Mouse (Mus musculus) limb, embryonic 11.5 days (tissue): ENCODE data around the gene Eif3k. TPM values are rescaled to one million over a fixed set of nuclear protein-coding genes. Genes with fewer than 3 reads are reported as not detected.

Experiments
- ATAC-seq: fragments of 200-750 bp; cut with Nextera tagmentation; 2 replicates; pipeline ENCODE4 v1.8.0; 2017; ENCODE audit warnings: low read depth; ENCODE audit not compliant: insufficient number of reproducible peaks, low FRiP score, low TSS enrichment
- DNase-seq: peaks from one replicate; pipeline ENCODE4 v3.0.0-alpha.2; 2015; ENCODE audit warnings: low spot score
- H3K27ac ChIP-seq: fragments of 300-500 bp; sonication (generic); replicated peaks from 2 replicates; pipeline ENCODE4 v1.5.1; 2014; ENCODE audit warnings: low read depth, mild to moderate bottlenecking, low read length
- H3K27me3 ChIP-seq: fragments of 300-500 bp; sonication (generic); 2 replicates; pipeline ENCODE4 v1.6.1; 2014; ENCODE audit warnings: mild to moderate bottlenecking, low read length, mixed read lengths; ENCODE audit not compliant: control insufficient read depth, insufficient read depth
- H3K36me3 ChIP-seq: fragments of 300-500 bp; sonication (generic); 2 replicates; pipeline ENCODE4 v1.6.1; 2014; ENCODE audit warnings: mild to moderate bottlenecking, low read length, moderate library complexity, mixed read lengths; ENCODE audit not compliant: control insufficient read depth, insufficient read depth
- H3K4me1 ChIP-seq: fragments of 300-500 bp; sonication (generic); 2 replicates; pipeline ENCODE4 v1.6.1; 2014; ENCODE audit warnings: low read length, mixed read lengths; ENCODE audit not compliant: control insufficient read depth, insufficient read depth
- H3K4me2 ChIP-seq: fragments of 300-500 bp; sonication (generic); 2 replicates; pipeline ENCODE4 v1.6.1; 2014; ENCODE audit warnings: low read depth, mild to moderate bottlenecking, moderate library complexity; ENCODE audit not compliant: severe bottlenecking
- H3K4me3 ChIP-seq: fragments of 300-500 bp; sonication (generic); 2 replicates; pipeline ENCODE4 v1.5.1; 2014; ENCODE audit warnings: low read depth, low read length
- H3K9ac ChIP-seq: fragments of 300-500 bp; sonication (generic); 2 replicates; pipeline ENCODE4 v1.6.1; 2014; ENCODE audit warnings: mild to moderate bottlenecking, low read length
- H3K9me3 ChIP-seq: fragments of 300-500 bp; sonication (generic); 2 replicates; pipeline ENCODE4 v1.6.1; 2016; ENCODE audit warnings: low read length; ENCODE audit not compliant: control insufficient read depth
- WGBS: fragments of 180-500 bp; shearing (Covaris S2); extraction: QIAGEN DNeasy Blood & Tissue Kit; methylation state at CpG from one replicate; pipeline ENCODE4 v1.1.7; 2014; 5-methylcytosine and 5-hydroxymethylcytosine counted together
- polyA plus RNA-seq: library from polyadenylated mRNA; unstranded; fragments of >200 nt; fragmentation: Nextera tagmentation; extraction: Ambion mirVana; gene quantifications from 2 replicates; pipeline ENCODE4 v1.2.1, GENCODE M21; 2014

Gene Eif3k
- polyA plus RNA-seq, 1 experiment from 2014 or later: 476 TPM

- H3K9ac ChIP-seq: 0 out of 2 replicates have a peak overlapping the region, but pooled peaks have one; percentile 12
- H3K4me3 ChIP-seq: no peak overlapping the region
- ATAC-seq: 0 out of 2 replicates have a peak, but pooled peaks have one; percentile 48
These were observed 27.9 kb downstream of the Eif3k start for GRCm38 (mm10) chr7:28953476-28954376.

GRCm38 (mm10) chr7:28952786-28953185, 28.9 kb downstream of the Eif3k start:
- no peaks in the 10 kb centered on the region for H3K9me3 ChIP-seq
- no peak overlapping the region for H3K9ac ChIP-seq
- no peak for ATAC-seq
- no peaks in the 10 kb centered on the region for H3K36me3 ChIP-seq
- no peak overlapping the region; the same call in 1 of the 2 replicates for H3K27ac ChIP-seq
- no peak overlapping the region for H3K4me3 ChIP-seq
- H3K27me3 ChIP-seq: no peaks in the 10 kb centered on the region
- peak overlapping the region; percentile 20 for H3K4me2 ChIP-seq
- H3K4me1 ChIP-seq: peaks cover 48% of the 10 kb centered on the region
- WGBS: 49% methylated on average over 3 of the region's 3 CpGs
- no peak for DNase-seq

More at GRCm38 (mm10) chr7:28953476-28954376, 27.9 kb downstream of the Eif3k start:
- Histone ChIP-seq H3K27ac (peak overlapping the region; percentile 81), H3K36me3 (no peaks in the 10 kb centered on the region), H3K4me1 (peaks cover 47% of the 10 kb centered on the region), H3K9me3 (no peaks in the 10 kb centered on the region), H3K4me2 (peak overlapping the region; percentile 27; the same call in 1 of the 2 replicates), H3K27me3 (no peaks in the 10 kb centered on the region)
- 20% methylated on average over 2 of the region's 2 CpGs for WGBS
- peak; percentile 43 for DNase-seq

GRCm38 (mm10) chr7:28951764-28952163, 29.9 kb downstream of the Eif3k start:
- no peak overlapping the region for H3K9ac ChIP-seq
- no peak overlapping the region for H3K4me2 ChIP-seq
- H3K27ac ChIP-seq: no peak overlapping the region
- no peaks in the 10 kb centered on the region for H3K9me3 ChIP-seq
- H3K36me3 ChIP-seq: no peaks in the 10 kb centered on the region
- ATAC-seq (no peak), DNase-seq (no peak)
- no peak overlapping the region for H3K4me3 ChIP-seq
- 90% methylated on average over 2 of the region's 2 CpGs for WGBS
- peaks cover 55% of the 10 kb centered on the region for H3K4me1 ChIP-seq
- no peaks in the 10 kb centered on the region for H3K27me3 ChIP-seq

GRCm38 (mm10) chr7:28950346-28951037, 31.2 kb downstream of the Eif3k start:
- no peak overlapping the region for H3K4me3 ChIP-seq
- ATAC-seq (no peak), DNase-seq (no peak)
- no peak overlapping the region for H3K27ac ChIP-seq
- H3K9ac ChIP-seq: no peak overlapping the region
- no peaks in the 10 kb centered on the region for H3K27me3 ChIP-seq
- H3K36me3 ChIP-seq: no peaks in the 10 kb centered on the region
- no peak overlapping the region for H3K4me2 ChIP-seq
- 83% methylated on average over 10 of the region's 10 CpGs for WGBS
- peaks cover 67% of the 10 kb centered on the region for H3K4me1 ChIP-seq
- no peaks in the 10 kb centered on the region for H3K9me3 ChIP-seq

- no peak overlapping the region for H3K4me2 ChIP-seq
- H3K9ac ChIP-seq: no peak overlapping the region
- H3K9me3 ChIP-seq: no peaks in the 10 kb centered on the region
- 86% methylated on average over 2 of the region's 2 CpGs for WGBS
- H3K36me3 ChIP-seq: no peaks in the 10 kb centered on the region
- no peak for DNase-seq
- ATAC-seq: no peak
- no peak overlapping the region for H3K4me3 ChIP-seq
- H3K27ac ChIP-seq: no peak overlapping the region
- H3K27me3 ChIP-seq: no peaks in the 10 kb centered on the region
- peaks cover 71% of the 10 kb centered on the region for H3K4me1 ChIP-seq
These were observed 32.4 kb downstream of the Eif3k start for GRCm38 (mm10) chr7:28949298-28949697.

- Histone ChIP-seq H3K27ac (no peak overlapping the region), H3K27me3 (no peaks in the 10 kb centered on the region), H3K36me3 (peaks cover 1% of the 10 kb centered on the region; the same call in 1 of the 2 replicates), H3K9me3 (no peaks in the 10 kb centered on the region), H3K4me2 (no peak overlapping the region), H3K4me1 (peaks cover 70% of the 10 kb centered on the region), H3K9ac (no peak overlapping the region), H3K4me3 (no peak overlapping the region)
- DNase-seq (no peak), ATAC-seq (no peak)
- 81% methylated on average over 7 of the region's 7 CpGs for WGBS
These were observed 32.9 kb downstream of the Eif3k start for GRCm38 (mm10) chr7:28948746-28949145.

- H3K9ac ChIP-seq: peak overlapping the region; percentile 18; the same call in 1 of the 2 replicates
These were observed 35.4 kb downstream of the Eif3k start for GRCm38 (mm10) chr7:28946271-28946610.

GRCm38 (mm10) chr7:28945416-28946270, 36.0 kb downstream of the Eif3k start:
- 7% methylated on average over 10 of the region's 10 CpGs for WGBS
- H3K4me2 ChIP-seq: peak overlapping the region; percentile 26
- H3K9ac ChIP-seq: peak overlapping the region; percentile 27
- peak overlapping the region; percentile 91 for H3K27ac ChIP-seq
- no peak overlapping the region for H3K4me3 ChIP-seq
- H3K36me3 ChIP-seq: peaks cover 2% of the 10 kb centered on the region; the same call in 1 of the 2 replicates
- no peaks in the 10 kb centered on the region for H3K27me3 ChIP-seq
- no peaks in the 10 kb centered on the region for H3K9me3 ChIP-seq
- H3K4me1 ChIP-seq: peaks cover 52% of the 10 kb centered on the region
- DNase-seq (peak; percentile 60), ATAC-seq (peak; percentile 71)

More at GRCm38 (mm10) chr7:28946271-28946610, 35.4 kb downstream of the Eif3k start:
- WGBS: 0% methylated on average over 1 of the region's 1 CpGs
- peak; percentile 62 for DNase-seq
- ATAC-seq: no peak
- Histone ChIP-seq H3K27me3 (no peaks in the 10 kb centered on the region), H3K36me3 (peaks cover 2% of the 10 kb centered on the region; the same call in 1 of the 2 replicates), H3K4me1 (peaks cover 57% of the 10 kb centered on the region), H3K27ac (peak overlapping the region; percentile 91), H3K9me3 (no peaks in the 10 kb centered on the region), H3K4me2 (peak overlapping the region; percentile 26), H3K4me3 (no peak overlapping the region)
